Mouse (Mus musculus) thymus, adult 2 months (tissue): Measurements from ENCODE around the gene Aldh1l1.

Experiments used
- CTCF ChIP-seq: fragments of 200-500 bp; IDR thresholded peaks from 2 replicates; pipeline ENCODE4 v1.5.1; 2012; ENCODE audit warnings: mild to moderate bottlenecking, control low read depth, low read length, moderate library complexity, borderline replicate concordance; ENCODE audit not compliant: control insufficient read depth, poor library complexity, insufficient read depth; ENCODE audit errors: extremely low read depth
- POLR2A ChIP-seq: fragments of 200-500 bp; IDR thresholded peaks from 2 replicates; pipeline ENCODE4 v1.6.1; 2012; ENCODE audit warnings: mild to moderate bottlenecking, low read length, control low read depth, moderate library complexity; ENCODE audit not compliant: control insufficient read depth, poor library complexity, insufficient read depth; ENCODE audit errors: extremely low read depth

DNA sequence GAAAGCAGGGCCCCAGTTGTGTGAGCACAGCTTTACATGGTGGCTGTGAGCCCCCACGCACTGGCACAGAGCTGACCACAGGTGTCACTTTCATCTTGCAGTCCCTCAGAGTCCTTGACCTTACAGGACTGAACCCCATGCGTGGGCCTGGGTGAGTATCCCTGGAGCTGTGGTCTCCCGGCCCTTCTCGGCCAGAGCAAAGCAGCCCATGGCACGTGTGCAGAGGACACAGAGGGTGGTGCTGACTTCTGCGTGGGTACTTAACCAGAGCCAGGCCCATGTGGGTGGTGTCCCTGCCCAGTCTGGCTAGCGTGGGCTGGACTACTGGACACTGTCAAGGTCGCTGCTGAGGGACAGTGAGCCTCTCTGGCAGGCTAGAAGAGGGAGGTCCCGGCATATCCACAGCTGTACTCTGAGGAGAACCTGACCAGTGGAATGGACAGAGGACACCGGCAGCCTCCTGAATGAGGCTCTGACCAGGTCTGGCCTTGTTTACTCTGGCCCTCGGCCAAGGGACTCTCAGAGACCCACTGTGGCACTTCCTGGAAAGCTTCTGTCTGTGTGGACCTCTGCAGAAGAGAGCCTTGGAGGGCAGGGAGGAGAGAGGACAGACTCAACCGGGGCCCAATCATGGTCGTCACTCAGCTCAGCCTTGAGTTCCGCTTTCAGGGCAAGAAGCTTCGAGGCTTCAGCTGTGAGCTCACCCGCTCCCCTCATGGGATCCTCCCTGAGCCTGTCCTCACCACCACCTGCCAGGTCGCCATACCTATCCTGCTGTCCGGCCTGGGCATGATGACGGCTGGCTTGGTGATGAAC, 132.8 kb downstream of the Aldh1l1 start:
- TF ChIP-seq POLR2A (no peak), CTCF (no peak)
